Mouse (Mus musculus): ENCODE measurements at regions not wholly inside any gene's neighbourhood (a gene's known extent, or its start where the extent isn't known, plus 50 kb on each side); places are given as distances from the start of the nearest gene placed in this dataset.

- no peak for TF ChIP-seq CTCF (IDR thresholded peaks at IDR 0.05; ENCODE audit: insufficient read depth, low read length)
- TF ChIP-seq POLR2A (IDR thresholded peaks at IDR 0.05; ENCODE audit: borderline replicate concordance, extremely low read depth, low read depth, low read length): no peak
Measured at GRCm38 (mm10) chr9:92697971-92698370, 155.9 kb downstream of the Plod2 start.
